Mouse (Mus musculus): Measurements from ENCODE around the gene Gm45337. TPM values are rescaled to one million over a fixed set of nuclear protein-coding genes. Genes with fewer than 3 reads are reported as not detected.
"Not testable (repeated sequence)": the region's sequence is repeated elsewhere in the genome, so short reads cannot be mapped to it uniquely, and the experiment has no call there.

Gm45337 gene
- polyA plus RNA-seq, 1 experiment: not detected

- H3K27me3 ChIP-seq (ENCODE audit: control insufficient read depth, insufficient read depth, low read length, poor library complexity, severe bottlenecking): no peaks in the 10 kb centered on the region
- H3K9me3 ChIP-seq (replicated peaks; ENCODE audit: control insufficient read depth, insufficient read depth, low read length, poor library complexity, severe bottlenecking): no peaks in the 10 kb centered on the region
- TF ChIP-seq POLR2A (IDR thresholded peaks at IDR 0.05; ENCODE audit: insufficient read depth, low read length) (no peak), CTCF (IDR thresholded peaks at IDR 0.05; ENCODE audit: low read depth, low read length) (peak; percentile 51)
- H3K9ac ChIP-seq (ENCODE audit: low read depth, poor library complexity, severe bottlenecking): no peak overlapping the region
- H3K27ac ChIP-seq (ENCODE audit: insufficient read depth, low read length): no peak overlapping the region
- no peak overlapping the region for H3K4me3 ChIP-seq (ENCODE audit: low read depth, low read length)
- H3K4me1 ChIP-seq (ENCODE audit: control insufficient read depth, insufficient read depth, low read length): no peaks in the 10 kb centered on the region
- H3K36me3 ChIP-seq (ENCODE audit: control insufficient read depth, insufficient read depth, low read length, poor library complexity, severe bottlenecking): no peaks in the 10 kb centered on the region
Measured at GRCm38 (mm10) chr7:142134206-142134995, 10.0 kb downstream of the Gm45337 start.

DNA sequence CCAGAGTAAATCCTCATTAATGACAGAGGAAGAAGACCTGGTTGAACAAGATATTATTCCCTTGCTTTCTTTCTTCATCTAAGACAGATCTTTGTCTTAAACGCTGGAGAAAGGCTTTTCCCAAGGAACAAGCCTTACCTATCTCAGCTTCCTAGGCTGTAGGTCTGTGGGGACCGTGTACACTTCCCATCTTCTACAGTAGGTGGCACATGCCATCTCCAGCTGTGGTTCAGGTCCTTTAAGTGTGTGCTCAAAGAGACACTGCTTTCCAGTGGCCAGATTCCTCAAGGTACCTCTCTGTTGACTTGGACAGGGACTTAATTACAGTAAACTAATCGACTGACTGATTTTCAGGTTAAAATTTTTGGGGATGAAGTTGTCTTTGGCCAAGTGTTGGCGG, 15.6 kb downstream of the Gm45337 start:
- no peak overlapping the region for H3K27ac ChIP-seq (ENCODE audit: insufficient read depth, low read length)
- no peaks in the 10 kb centered on the region for H3K4me1 ChIP-seq (ENCODE audit: control insufficient read depth, insufficient read depth, low read length)
- no peak overlapping the region for H3K9ac ChIP-seq (ENCODE audit: low read depth, poor library complexity, severe bottlenecking)
- H3K9me3 ChIP-seq (replicated peaks; ENCODE audit: control insufficient read depth, insufficient read depth, low read length, poor library complexity, severe bottlenecking): no peaks in the 10 kb centered on the region
- no peaks in the 10 kb centered on the region for H3K27me3 ChIP-seq (ENCODE audit: control insufficient read depth, insufficient read depth, low read length, poor library complexity, severe bottlenecking)
- H3K4me3 ChIP-seq (ENCODE audit: low read depth, low read length): no peak overlapping the region
- H3K36me3 ChIP-seq (ENCODE audit: control insufficient read depth, insufficient read depth, low read length, poor library complexity, severe bottlenecking): no peaks in the 10 kb centered on the region
- TF ChIP-seq CTCF (IDR thresholded peaks at IDR 0.05; ENCODE audit: low read depth, low read length) (no peak), POLR2A (IDR thresholded peaks at IDR 0.05; ENCODE audit: insufficient read depth, low read length) (no peak), EP300 (IDR thresholded peaks at IDR 0.05; ENCODE audit: insufficient read depth, low read depth, low read length) (no peak)

GRCm38 (mm10) chr7:142120629-142121028, 23.8 kb downstream of the Gm45337 start, which contains the start of gene Gm45618:
Gm45618 (minus strand) TSS chr7:142120729.
- not testable (repeated sequence) for H3K27ac ChIP-seq (ENCODE audit: insufficient read depth, low read length); H3K9ac ChIP-seq (ENCODE audit: low read depth, poor library complexity, severe bottlenecking); H3K4me3 ChIP-seq (ENCODE audit: low read depth, low read length); H3K36me3 ChIP-seq (ENCODE audit: control insufficient read depth, insufficient read depth, low read length, poor library complexity, severe bottlenecking); H3K9me3 ChIP-seq (replicated peaks; ENCODE audit: control insufficient read depth, insufficient read depth, low read length, poor library complexity, severe bottlenecking); H3K27me3 ChIP-seq (ENCODE audit: control insufficient read depth, insufficient read depth, low read length, poor library complexity, severe bottlenecking); H3K4me1 ChIP-seq (ENCODE audit: control insufficient read depth, insufficient read depth, low read length)

GRCm38 (mm10) chr7:142119632-142120031, 24.8 kb downstream of the Gm45337 start:
- H3K4me3 ChIP-seq (ENCODE audit: low read depth, low read length): no peak overlapping the region
- no peaks in the 10 kb centered on the region for H3K9me3 ChIP-seq (replicated peaks; ENCODE audit: control insufficient read depth, insufficient read depth, low read length, poor library complexity, severe bottlenecking)
- no peaks in the 10 kb centered on the region for H3K36me3 ChIP-seq (ENCODE audit: control insufficient read depth, insufficient read depth, low read length, poor library complexity, severe bottlenecking)
- no peak overlapping the region for H3K9ac ChIP-seq (ENCODE audit: low read depth, poor library complexity, severe bottlenecking)
- no peaks in the 10 kb centered on the region for H3K27me3 ChIP-seq (ENCODE audit: control insufficient read depth, insufficient read depth, low read length, poor library complexity, severe bottlenecking)
- H3K27ac ChIP-seq (ENCODE audit: insufficient read depth, low read length): no peak overlapping the region
- H3K4me1 ChIP-seq (ENCODE audit: control insufficient read depth, insufficient read depth, low read length): no peaks in the 10 kb centered on the region
- no peak for TF ChIP-seq EP300 (IDR thresholded peaks at IDR 0.05; ENCODE audit: insufficient read depth, low read depth, low read length)
- peak; percentile 63 for TF ChIP-seq CTCF (IDR thresholded peaks at IDR 0.05; ENCODE audit: low read depth, low read length)
- no peak for TF ChIP-seq POLR2A (IDR thresholded peaks at IDR 0.05; ENCODE audit: insufficient read depth, low read length)

DNA sequence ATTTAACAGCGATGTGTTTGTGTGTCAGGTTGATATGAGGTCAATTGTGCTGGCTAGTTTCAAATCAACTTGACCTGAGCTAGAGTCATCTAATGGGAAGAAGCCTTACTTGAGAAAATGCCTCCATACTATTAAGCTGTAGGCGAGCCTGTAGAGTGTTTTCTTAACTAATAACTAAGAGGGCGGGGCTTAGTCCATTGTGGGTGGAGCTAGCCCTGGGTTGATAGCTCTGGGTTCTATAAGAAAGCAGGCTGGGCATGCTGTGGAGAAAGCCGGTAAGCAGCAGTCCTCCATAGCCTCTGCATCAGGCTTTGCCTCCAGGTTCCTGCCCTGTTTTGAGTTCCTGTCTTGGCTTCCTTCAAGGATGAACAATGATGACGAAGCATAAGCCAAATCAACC, 39.7 kb downstream of the Gm45337 start:
- Histone ChIP-seq H3K4me3 (ENCODE audit: low read depth, low read length) (no peak overlapping the region), H3K27ac (ENCODE audit: insufficient read depth, low read length) (no peak overlapping the region), H3K9me3 (replicated peaks; ENCODE audit: control insufficient read depth, insufficient read depth, low read length, poor library complexity, severe bottlenecking) (no peaks in the 10 kb centered on the region), H3K9ac (ENCODE audit: low read depth, poor library complexity, severe bottlenecking) (no peak overlapping the region), H3K27me3 (ENCODE audit: control insufficient read depth, insufficient read depth, low read length, poor library complexity, severe bottlenecking) (no peaks in the 10 kb centered on the region), H3K4me1 (ENCODE audit: control insufficient read depth, insufficient read depth, low read length) (no peaks in the 10 kb centered on the region), H3K36me3 (ENCODE audit: control insufficient read depth, insufficient read depth, low read length, poor library complexity, severe bottlenecking) (no peaks in the 10 kb centered on the region)
- no peak for TF ChIP-seq CTCF (IDR thresholded peaks at IDR 0.05; ENCODE audit: low read depth, low read length)

DNA sequence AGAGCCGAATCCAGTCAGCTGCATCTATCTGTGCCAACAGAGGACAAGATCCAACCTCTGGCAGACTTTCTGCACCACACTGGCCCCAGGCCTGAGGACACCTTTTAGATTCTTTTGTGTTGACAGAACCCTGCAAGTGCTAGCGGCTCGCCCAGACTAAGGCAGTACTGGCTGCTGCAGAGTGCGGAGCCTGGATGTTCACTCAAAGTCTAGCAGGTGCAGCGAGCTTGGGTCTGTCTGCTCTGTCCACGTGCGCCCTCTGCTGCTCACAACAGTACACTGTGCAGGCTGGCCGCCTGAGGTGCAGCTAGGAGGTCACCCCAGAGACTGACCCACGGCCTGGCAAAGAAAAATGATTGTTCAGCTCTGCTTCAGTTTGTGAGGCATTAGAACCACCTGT, 46.6 kb downstream of the Gm45337 start:
- no peaks in the 10 kb centered on the region for H3K36me3 ChIP-seq (ENCODE audit: control insufficient read depth, insufficient read depth, low read length, poor library complexity, severe bottlenecking)
- no peak overlapping the region for H3K27ac ChIP-seq (ENCODE audit: insufficient read depth, low read length)
- no peaks in the 10 kb centered on the region for H3K9me3 ChIP-seq (replicated peaks; ENCODE audit: control insufficient read depth, insufficient read depth, low read length, poor library complexity, severe bottlenecking)
- no peak overlapping the region for H3K4me3 ChIP-seq (ENCODE audit: low read depth, low read length)
- H3K9ac ChIP-seq (ENCODE audit: low read depth, poor library complexity, severe bottlenecking): no peak overlapping the region
- 0 out of 2 replicates have a peak, but pooled peaks cover 3% of the 10 kb centered on the region for H3K27me3 ChIP-seq (ENCODE audit: control insufficient read depth, insufficient read depth, low read length, poor library complexity, severe bottlenecking)
- no peaks in the 10 kb centered on the region for H3K4me1 ChIP-seq (ENCODE audit: control insufficient read depth, insufficient read depth, low read length)
- TF ChIP-seq EP300 (IDR thresholded peaks at IDR 0.05; ENCODE audit: insufficient read depth, low read depth, low read length) (no peak), CTCF (IDR thresholded peaks at IDR 0.05; ENCODE audit: low read depth, low read length) (peak; percentile 94)

All from ES-Bruce4 (cell line).